Mouse (Mus musculus) cerebellum, adult 2 months (tissue): ENCODE measurements around the gene Emx2.

Experiments used
- CTCF ChIP-seq: fragments of 200-500 bp; IDR thresholded peaks from 2 replicates; pipeline ENCODE4 v1.5.1; 2011; ENCODE audit warnings: low read depth, mild to moderate bottlenecking, control low read depth, low read length, moderate library complexity, borderline replicate concordance; ENCODE audit not compliant: insufficient read depth
- POLR2A ChIP-seq: fragments of 200-500 bp; IDR thresholded peaks from 2 replicates; pipeline ENCODE4 v1.6.1; 2011; ENCODE audit warnings: low read length, control low read depth, borderline replicate concordance; ENCODE audit not compliant: insufficient read depth

- TF ChIP-seq CTCF (no peak), POLR2A (no peak)
Observed at GRCm38 (mm10) chr19:59455671-59456070, 2.5 kb upstream of the Emx2 start.
